8 mouse cellular contexts compared by ENCODE assay signal in genomic region chr9:106685249-106686101, GRCm38 (mm10). TPM values are rescaled to one million over a fixed set of nuclear protein-coding genes. Genes with fewer than 3 reads are reported as not detected.
DNase-seq lines count a peak whose midpoint lies in the region; ATAC-seq and TF ChIP-seq lines count a peak whose summit lies in the region.

TSS of gene Tex264 (minus strand) at chr9:106685927.

- no peak for TF ChIP-seq CTCF in gastrocnemius, adult 2 months (IDR thresholded peaks at IDR 0.05)
- no peak for TF ChIP-seq CTCF in hindbrain, postnatal 0 days (IDR thresholded peaks at IDR 0.05; ENCODE audit: low read depth)

- under 1% methylated on average over 76 of the region's 86 CpGs for WGBS in hindbrain, postnatal 0 days

- peaks cover 14% of the 10 kb centered on the region for H3K36me3 ChIP-seq in hindbrain, postnatal 0 days (ENCODE audit: insufficient read depth, low read length)

- ATAC-seq in hindbrain, postnatal 0 days: peak; percentile 82
- peak; percentile 76 for ATAC-seq in megakaryocyte-erythroid progenitor cell, adult 5-6 weeks (replicated peaks; ENCODE audit: low FRiP score, low TSS enrichment, poor library complexity, severe bottlenecking)

- H3K9ac ChIP-seq in hindbrain, postnatal 0 days (replicated peaks; ENCODE audit: low read length): peak within 1 kb of the TSS; percentile 65

- peaks cover 9% of the 10 kb centered on the region; the same call in 1 of the 2 replicates for H3K4me1 ChIP-seq in hindbrain, postnatal 0 days (ENCODE audit: insufficient read depth, low read length)

- peak within 1 kb of the TSS; percentile 98 for H3K4me3 ChIP-seq in gastrocnemius, adult 2 months
- H3K4me3 ChIP-seq in hindbrain, postnatal 0 days (ENCODE audit: low read length): peak within 1 kb of the TSS; percentile 89

- peak within 1 kb of the TSS; percentile 99 for H3K4me2 ChIP-seq in hindbrain, postnatal 0 days (ENCODE audit: low read depth, low read length)

- no peaks in the 10 kb centered on the region for H3K9me3 ChIP-seq in hindbrain, postnatal 0 days (ENCODE audit: low read length)

- intact Hi-C loops in gastrocnemius, adult 2 months (cut with DNase I): loop anchor here (2.0 to 10.0 kb wide), 3 partner anchors 137 to 609 kb away; partner anchors contain the start of genes Cish and Rbm15b
- intact Hi-C loops in left cerebral cortex, postnatal 10 days (cut with DNase I): loop anchor here (5.0 kb wide), 2 partner anchors 137 to 607 kb away; partner anchors contain the start of gene Dcaf1

- no peaks in the 10 kb centered on the region for H3K27me3 ChIP-seq in hindbrain, postnatal 0 days (ENCODE audit: insufficient read depth, low read length)

- H3K27ac ChIP-seq in gastrocnemius, adult 2 months: peak within 1 kb of the TSS; percentile 88
- H3K27ac ChIP-seq in hindbrain, postnatal 0 days: peak within 1 kb of the TSS; percentile 70

- DNase-seq in ZHBTc4 (ENCODE audit: low read depth, low spot score): peak; percentile 95
- peak; percentile 29 to 68 for DNase-seq in cerebellum, postnatal 4 days (ENCODE audit: low spot score in 2 of 2)
- peak; percentile 93 for DNase-seq in gastrocnemius, adult 2 months
- DNase-seq in hindbrain, postnatal 0 days (ENCODE audit: low spot score): peak; percentile 89
- peak; percentile 78 to 92 for DNase-seq in left cerebral cortex, postnatal 10 days (ENCODE audit: extremely low spot score in 1 of 2, low spot score in 2 of 2)
- DNase-seq in right cerebral cortex, postnatal 25 days: peak; percentile 90
- DNase-seq in urinary bladder, postnatal 4 days (ENCODE audit: low spot score in 2 of 2): peak; percentile 83

RNA-seq across cellular contexts. Expression of gene Tex264, which starts in this region (rescaled TPM):
- total RNA-seq in gastrocnemius, adult 2 months (2021): 10 to 100 TPM; 31.7 to 32.6 TPM
- total RNA-seq in hindbrain, postnatal 0 days (2014; rRNA removed): 91.4 and 107 TPM in 2 replicates
- polyA plus RNA-seq in hindbrain, postnatal 0 days (2015; fragmentation: Nextera tagmentation; extraction: Ambion mirVana): 86.7 and 91.7 TPM in 2 replicates
- 100 to 1,000 TPM in 1 of 2 experiments, 10 to 100 TPM in 1; 90.9 to 104 TPM for total RNA-seq in left cerebral cortex, postnatal 10 days (2021)
- 23.8 and 28.7 TPM in 2 replicates for total RNA-seq in megakaryocyte-erythroid progenitor cell, adult 5-6 weeks (2014; fragmentation: Nextera tagmentation)
- 20.9 and 24.1 TPM in 2 replicates for total RNA-seq in megakaryocyte-erythroid progenitor cell, adult 5-6 weeks (2017)

Comparison
In these comparisons a context has a peak if more than half of its experiments do, and no peak if none do; other contexts are left out.
1. Peak in every context shown above with its lines: DNase-seq, ATAC-seq, H3K4me3 ChIP-seq and H3K27ac ChIP-seq.